Mouse (Mus musculus) thymus, postnatal 14 days (tissue): ENCODE data around the gene Creb3l1.

Source experiments
- DNase-seq: peaks from one replicate; pipeline ENCODE4 v3.0.0; 2021

The Creb3l1 gene

GRCm38 (mm10) chr2:91997905-91998608, 26.2 kb downstream of the Creb3l1 start:
- DNase-seq: no peak

GRCm38 (mm10) chr2:91996006-91996405, 28.3 kb downstream of the Creb3l1 start:
- no peak for DNase-seq

- no peak for DNase-seq
Measured at GRCm38 (mm10) chr2:91993409-91993808, 30.9 kb downstream of the Creb3l1 start.

- peak; percentile 29 for DNase-seq
Measured at GRCm38 (mm10) chr2:91989750-91990149, 34.6 kb downstream of the Creb3l1 start.

GRCm38 (mm10) chr2:91987542-91987941, 36.8 kb downstream of the Creb3l1 start:
- peak; percentile 86 for DNase-seq

GRCm38 (mm10) chr2:91986071-91986470, 38.2 kb downstream of the Creb3l1 start:
- DNase-seq: peak; percentile 57

- DNase-seq: peak; percentile 39
Measured at GRCm38 (mm10) chr2:91984906-91985525, 39.3 kb downstream of the Creb3l1 start.

- peak; percentile 87 for DNase-seq
Measured at GRCm38 (mm10) chr2:91984439-91984838, 39.9 kb downstream of the Creb3l1 start.

GRCm38 (mm10) chr2:91980830-91981229, 43.5 kb downstream of the Creb3l1 start:
- DNase-seq: no peak

- no peak for DNase-seq
Measured at GRCm38 (mm10) chr2:91980245-91980644, 44.1 kb downstream of the Creb3l1 start.

GRCm38 (mm10) chr2:91978547-91978946, 45.8 kb downstream of the Creb3l1 start:
- DNase-seq: no peak

GRCm38 (mm10) chr2:91977960-91978359, 46.3 kb downstream of the Creb3l1 start:
- no peak for DNase-seq

GRCm38 (mm10) chr2:91975581-91976541, 48.4 kb downstream of the Creb3l1 start, which contains the start of gene Dgkz:
Gene Dgkz (minus strand): TSS chr2:91975864.
- DNase-seq: peak; percentile 76

GRCm38 (mm10) chr2:91973416-91974135, 50.7 kb downstream of the Creb3l1 start:
- DNase-seq: no peak

GRCm38 (mm10) chr2:91972121-91972566, 52.2 kb downstream of the Creb3l1 start:
- DNase-seq: no peak

- DNase-seq: no peak
Measured at GRCm38 (mm10) chr2:91971231-91972097, 52.8 kb downstream of the Creb3l1 start.

- no peak for DNase-seq
Measured at GRCm38 (mm10) chr2:91967962-91968361, 56.3 kb downstream of the Creb3l1 start.

GRCm38 (mm10) chr2:91966367-91966766, 57.9 kb downstream of the Creb3l1 start:
- DNase-seq: no peak

- DNase-seq: peak; percentile 67
Measured at GRCm38 (mm10) chr2:91965417-91965816, 58.9 kb downstream of the Creb3l1 start.

GRCm38 (mm10) chr2:91964610-91965204, 59.6 kb downstream of the Creb3l1 start:
- DNase-seq: peak; percentile 16

- peak; percentile 96 for DNase-seq
Measured at GRCm38 (mm10) chr2:91963443-91963932, 60.8 kb downstream of the Creb3l1 start.
